Mouse (Mus musculus) thymus, postnatal 14 days (tissue): Measurements from ENCODE around the gene Mcm10.
"Not testable (repeated sequence)": the region's sequence is repeated elsewhere in the genome, so short reads cannot be mapped to it uniquely, and the experiment has no call there.

Experiments used
- DNase-seq: peaks from one replicate; pipeline ENCODE4 v3.0.0; 2021

Mcm10 gene

GRCm38 (mm10) chr2:4983987-4984386, 28.6 kb downstream of the Mcm10 start:
- DNase-seq = no peak

GRCm38 (mm10) chr2:4978091-4978490, 34.5 kb downstream of the Mcm10 start:
- no peak for DNase-seq

- no peak for DNase-seq
Measured at GRCm38 (mm10) chr2:4975807-4976206, 36.8 kb downstream of the Mcm10 start, which contains the start of gene Ucma. TSS of gene Ucma (plus strand) at chr2:4976122.

GRCm38 (mm10) chr2:4969083-4969482, 43.5 kb downstream of the Mcm10 start:
- no peak for DNase-seq

- DNase-seq = no peak
Measured at GRCm38 (mm10) chr2:4967806-4968205, 44.8 kb downstream of the Mcm10 start.

- DNase-seq = no peak
Measured at GRCm38 (mm10) chr2:4958039-4958438, 54.6 kb downstream of the Mcm10 start.

GRCm38 (mm10) chr2:4954216-4954760, 58.3 kb downstream of the Mcm10 start:
- DNase-seq = no peak

DNA sequence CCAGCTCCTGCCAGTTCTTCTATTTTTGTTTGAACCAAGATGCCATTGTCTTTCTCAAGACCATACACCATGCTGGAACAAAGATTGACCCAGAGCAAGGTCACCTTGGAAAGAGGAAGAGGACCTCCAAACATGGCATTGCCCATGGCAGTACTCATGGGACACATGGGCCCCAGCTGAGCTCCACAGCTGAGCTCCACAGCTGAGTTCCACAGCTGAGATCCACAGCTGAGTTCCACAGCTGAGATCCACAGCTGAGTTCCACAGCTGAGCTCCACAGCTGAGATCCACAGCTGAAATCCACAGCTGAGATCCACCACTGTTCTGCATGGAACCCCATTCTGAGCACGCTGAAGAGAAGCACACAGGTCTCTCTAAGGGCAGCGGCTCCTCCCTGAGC, 61.6 kb downstream of the Mcm10 start:
- DNase-seq = no peak

GRCm38 (mm10) chr2:4949691-4950090, 62.9 kb downstream of the Mcm10 start:
- DNase-seq = not testable (repeated sequence)

DNA sequence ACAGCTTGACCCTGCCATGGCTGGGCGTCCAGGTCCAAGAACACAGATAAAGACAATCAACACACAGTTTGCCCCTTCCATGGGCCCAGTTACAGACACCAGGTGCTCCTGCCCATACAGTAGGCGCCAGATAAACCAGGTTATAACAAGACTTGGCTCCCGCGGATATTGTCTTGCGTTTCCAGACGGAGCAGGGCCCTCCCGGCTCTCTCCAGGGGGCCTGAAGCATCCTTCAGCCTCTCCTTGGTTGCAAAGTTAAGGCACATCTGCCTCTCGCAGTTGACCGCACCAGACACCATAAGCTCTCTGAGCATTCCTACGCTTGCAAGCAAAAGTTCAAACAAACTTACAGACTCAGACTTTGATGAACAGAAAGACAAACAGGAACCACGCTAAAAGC, 71.7 kb downstream of the Mcm10 start:
- DNase-seq = no peak
